Mouse (Mus musculus): ENCODE measurements around the gene Lrrc17.

The Lrrc17 gene

GRCm38 (mm10) chr5:21543409-21544201 is at the start of gene Lrrc17:
TSS of gene Lrrc17 (plus strand) at chr5:21543559.
- DNase-seq (ENCODE audit: low spot score in 2 of 2), result no peak

- no peak for DNase-seq (ENCODE audit: low spot score in 2 of 2)
Observed at GRCm38 (mm10) chr5:21494781-21495180, 48.6 kb upstream of the Lrrc17 start.

- no peak for DNase-seq (ENCODE audit: low spot score in 2 of 2)
Observed at GRCm38 (mm10) chr5:21496321-21496720, 47.0 kb upstream of the Lrrc17 start.

- no peak for DNase-seq (ENCODE audit: low spot score in 2 of 2)
Observed at GRCm38 (mm10) chr5:21496881-21497280, 46.5 kb upstream of the Lrrc17 start.

GRCm38 (mm10) chr5:21498490-21498889 is 44.9 kb upstream of the Lrrc17 start:
- DNase-seq (ENCODE audit: low spot score in 2 of 2), result no peak

- no peak for DNase-seq (ENCODE audit: low spot score in 2 of 2)
Observed at GRCm38 (mm10) chr5:21498925-21499324, 44.4 kb upstream of the Lrrc17 start.

GRCm38 (mm10) chr5:21500133-21500532 is 43.2 kb upstream of the Lrrc17 start:
- DNase-seq (ENCODE audit: low spot score in 2 of 2), result no peak

GRCm38 (mm10) chr5:21500941-21501340 is 42.4 kb upstream of the Lrrc17 start:
- DNase-seq (ENCODE audit: low spot score in 2 of 2), result no peak

- no peak for DNase-seq (ENCODE audit: low spot score in 2 of 2)
Observed at GRCm38 (mm10) chr5:21502936-21503610, 40.3 kb upstream of the Lrrc17 start.

- DNase-seq (ENCODE audit: low spot score in 2 of 2), result no peak
Observed at GRCm38 (mm10) chr5:21505159-21505558, 38.2 kb upstream of the Lrrc17 start.

GRCm38 (mm10) chr5:21506887-21507286 is 36.5 kb upstream of the Lrrc17 start:
- DNase-seq (ENCODE audit: low spot score in 2 of 2), result no peak

GRCm38 (mm10) chr5:21509801-21510200 is 33.6 kb upstream of the Lrrc17 start:
- DNase-seq (ENCODE audit: low spot score in 2 of 2), result no peak

- DNase-seq (ENCODE audit: low spot score in 2 of 2), result no peak
Observed at GRCm38 (mm10) chr5:21513363-21513762, 30.0 kb upstream of the Lrrc17 start.

- no peak for DNase-seq (ENCODE audit: low spot score in 2 of 2)
Observed at GRCm38 (mm10) chr5:21517562-21517961, 25.8 kb upstream of the Lrrc17 start.

GRCm38 (mm10) chr5:21518207-21518606 is 25.2 kb upstream of the Lrrc17 start:
- no peak for DNase-seq (ENCODE audit: low spot score in 2 of 2)

- DNase-seq (ENCODE audit: low spot score in 2 of 2), result no peak
Observed at GRCm38 (mm10) chr5:21519166-21519565, 24.2 kb upstream of the Lrrc17 start.

GRCm38 (mm10) chr5:21526835-21527485 is 16.4 kb upstream of the Lrrc17 start:
- DNase-seq (ENCODE audit: low spot score in 2 of 2), result no peak

GRCm38 (mm10) chr5:21527488-21527911 is 15.9 kb upstream of the Lrrc17 start:
- DNase-seq (ENCODE audit: low spot score in 2 of 2), result no peak

- no peak for DNase-seq (ENCODE audit: low spot score in 2 of 2)
Observed at GRCm38 (mm10) chr5:21528068-21528842, 15.1 kb upstream of the Lrrc17 start.

GRCm38 (mm10) chr5:21529110-21529720 is 14.1 kb upstream of the Lrrc17 start:
- DNase-seq (ENCODE audit: low spot score in 2 of 2), result no peak

- no peak for DNase-seq (ENCODE audit: low spot score in 2 of 2)
Observed at GRCm38 (mm10) chr5:21532126-21532525, 11.2 kb upstream of the Lrrc17 start.
